Comparison of ENCODE assay signal across 8 mouse cellular contexts in the genomic region with DNA sequence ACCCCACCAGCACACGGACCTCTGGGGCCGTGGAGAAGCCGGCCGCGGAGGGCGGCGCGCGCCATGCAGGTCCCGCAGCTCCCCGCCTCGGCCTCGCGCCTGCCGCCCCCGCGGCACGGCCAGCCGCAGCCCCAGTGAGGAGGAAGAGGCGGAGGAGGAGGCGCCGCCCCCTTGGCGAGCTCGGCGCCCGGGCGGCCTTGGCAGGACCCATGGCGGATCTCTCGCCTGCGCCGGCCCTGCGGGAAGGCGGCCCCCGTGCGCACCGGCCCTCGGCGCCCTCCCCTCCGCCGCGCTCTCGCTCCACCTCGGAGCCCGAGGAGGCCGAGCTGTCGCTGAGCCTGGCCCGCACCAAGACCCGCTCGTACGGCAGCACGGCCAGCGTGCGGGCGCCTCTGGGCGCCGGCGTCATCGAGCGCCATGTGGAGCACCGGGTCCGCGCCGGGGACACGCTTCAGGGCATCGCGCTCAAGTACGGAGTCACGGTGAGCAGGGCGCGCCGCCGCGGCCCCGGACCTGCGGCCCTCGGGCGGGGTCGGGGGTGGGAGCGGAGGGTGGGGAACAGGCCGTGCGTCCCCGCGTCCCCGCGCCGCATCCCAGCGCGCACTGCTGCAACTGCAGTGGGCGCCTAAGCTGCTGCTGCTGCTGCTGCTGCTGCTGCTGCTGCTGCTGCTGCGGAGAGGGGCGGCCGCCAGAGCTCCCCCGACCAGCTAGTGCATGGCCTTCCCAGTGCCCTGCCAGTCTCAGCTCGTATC. TPM values are rescaled to one million over a fixed set of nuclear protein-coding genes. Genes with fewer than 3 reads are reported as not detected.
DNase-seq lines count a peak whose midpoint lies in the region; ATAC-seq and TF ChIP-seq lines count a peak whose summit lies in the region.

Gene Lysmd2, plus strand, starts transcription at position 186 of the 752 bp plus-strand sequence.

- peak within 1 kb of the TSS; percentile 95 for H3K9ac ChIP-seq in heart, embryonic 13.5 days
- H3K9ac ChIP-seq in kidney, postnatal 0 days (ENCODE audit: low read depth, low read length): peak within 1 kb of the TSS; percentile 85
- peak within 1 kb of the TSS; percentile 65 for H3K9ac ChIP-seq in liver, embryonic 12.5 days
- peak within 1 kb of the TSS; percentile 82 for H3K9ac ChIP-seq in neural tube, embryonic 11.5 days (ENCODE audit: low read length)

- H3K4me2 ChIP-seq in heart, embryonic 13.5 days: peak within 1 kb of the TSS; percentile 90
- H3K4me2 ChIP-seq in kidney, postnatal 0 days (ENCODE audit: low read length): peak within 1 kb of the TSS; percentile 92
- peak within 1 kb of the TSS; percentile 87 for H3K4me2 ChIP-seq in liver, embryonic 12.5 days
- H3K4me2 ChIP-seq in neural tube, embryonic 11.5 days (ENCODE audit: low read depth): peak within 1 kb of the TSS; percentile 88

- peaks cover 19% of the 10 kb centered on the region for H3K4me1 ChIP-seq in forebrain, embryonic 10.5 days
- H3K4me1 ChIP-seq in heart, embryonic 13.5 days: peaks cover 10% of the 10 kb centered on the region
- 0 out of 2 replicates have a peak, but pooled peaks cover 4% of the 10 kb centered on the region for H3K4me1 ChIP-seq in kidney, postnatal 0 days (replicated peaks; ENCODE audit: insufficient read depth, low read length)
- peaks cover 8% of the 10 kb centered on the region; the same call in 1 of the 2 replicates for H3K4me1 ChIP-seq in liver, embryonic 12.5 days
- no peaks in the 10 kb centered on the region for H3K4me1 ChIP-seq in neural tube, embryonic 11.5 days (ENCODE audit: control insufficient read depth, insufficient read depth, low read length)
- no peaks in the 10 kb centered on the region for H3K4me1 ChIP-seq in thymus, adult 2 months (replicated peaks; ENCODE audit: control insufficient read depth, insufficient read depth, low read length)

- peaks cover 20% of the 10 kb centered on the region for H3K27me3 ChIP-seq in forebrain, embryonic 10.5 days (ENCODE audit: poor library complexity, severe bottlenecking)
- H3K27me3 ChIP-seq in heart, embryonic 13.5 days (replicated peaks): peaks cover 15% of the 10 kb centered on the region
- no peaks in the 10 kb centered on the region; the same call in 1 of the 2 replicates for H3K27me3 ChIP-seq in kidney, postnatal 0 days (ENCODE audit: insufficient read depth, low read length)
- peaks cover 37% of the 10 kb centered on the region for H3K27me3 ChIP-seq in liver, embryonic 12.5 days (replicated peaks)
- H3K27me3 ChIP-seq in neural tube, embryonic 11.5 days (ENCODE audit: control insufficient read depth, insufficient read depth, low read length): no peaks in the 10 kb centered on the region
- peaks cover 2% of the 10 kb centered on the region; the same call in 1 of the 2 replicates for H3K27me3 ChIP-seq in thymus, adult 2 months (ENCODE audit: control insufficient read depth, insufficient read depth, low read length)

- no peak for TF ChIP-seq POLR2A in thymus, adult 2 months (IDR thresholded peaks at IDR 0.05; ENCODE audit: control insufficient read depth, extremely low read depth, insufficient read depth, low read length, poor library complexity)

- under 1% methylated on average over 93 of the region's 94 CpGs for WGBS in forebrain, embryonic 10.5 days
- under 1% methylated on average over 56 of the region's 94 CpGs for WGBS in heart, embryonic 13.5 days
- WGBS in kidney, postnatal 0 days: under 1% methylated on average over 72 of the region's 94 CpGs
- under 1% methylated on average over 80 of the region's 94 CpGs for WGBS in liver, embryonic 12.5 days (ENCODE audit: insufficient replicate concordance)
- under 1% methylated on average over 37 of the region's 94 CpGs for WGBS in neural tube, embryonic 11.5 days
- WGBS in thymus, adult 2 months: 1% methylated on average over 94 of the region's 94 CpGs

- ATAC-seq in heart, embryonic 13.5 days (ENCODE audit: extremely low read depth, insufficient number of reproducible peaks, low FRiP score, low TSS enrichment): peak; percentile 76; the same call in 1 of the 2 replicates
- ATAC-seq in kidney, postnatal 0 days (replicated peaks; ENCODE audit: low FRiP score, low read depth): peak; percentile 88
- peak; percentile 74 for ATAC-seq in liver, embryonic 12.5 days
- ATAC-seq in neural tube, embryonic 11.5 days (ENCODE audit: insufficient read depth, low FRiP score, low TSS enrichment): peak; percentile 88

- peak; percentile 65 for DNase-seq in CD4-positive helper T cell, adult 2 months (ENCODE audit: low read depth, low spot score)
- DNase-seq in brain, adult 2 months (ENCODE audit: low read depth, low spot score): peak; percentile 89
- peak; percentile 67 for DNase-seq in forebrain, embryonic 10.5 days (ENCODE audit: extremely low spot score, low spot score)
- DNase-seq in kidney, postnatal 0 days (ENCODE audit: low spot score): peak; percentile 78
- DNase-seq in neural tube, embryonic 11.5 days (ENCODE audit: low spot score): peak; percentile 81
- DNase-seq in thymus, adult 2 months: peak; percentile 22

- TF ChIP-seq CTCF in kidney, postnatal 0 days (IDR thresholded peaks at IDR 0.05; ENCODE audit: low read depth): no peak
- TF ChIP-seq CTCF in thymus, adult 2 months (IDR thresholded peaks at IDR 0.05; ENCODE audit: borderline replicate concordance, control insufficient read depth, extremely low read depth, insufficient read depth, low read length, poor library complexity): no peak

- H3K4me3 ChIP-seq in forebrain, embryonic 10.5 days: peak within 1 kb of the TSS; percentile 86
- peak within 1 kb of the TSS; percentile 85 for H3K4me3 ChIP-seq in heart, embryonic 13.5 days
- peak within 1 kb of the TSS; percentile 83 for H3K4me3 ChIP-seq in kidney, postnatal 0 days (replicated peaks; ENCODE audit: low read depth, low read length)
- H3K4me3 ChIP-seq in liver, embryonic 12.5 days: peak within 1 kb of the TSS; percentile 65
- peak within 1 kb of the TSS; percentile 75 for H3K4me3 ChIP-seq in neural tube, embryonic 11.5 days (ENCODE audit: low read depth, low read length)
- peak within 1 kb of the TSS; percentile 72 for H3K4me3 ChIP-seq in thymus, adult 2 months (ENCODE audit: control insufficient read depth, insufficient read depth, low read length)

- H3K36me3 ChIP-seq in forebrain, embryonic 10.5 days (replicated peaks): no peaks in the 10 kb centered on the region
- H3K36me3 ChIP-seq in heart, embryonic 13.5 days: no peaks in the 10 kb centered on the region
- H3K36me3 ChIP-seq in kidney, postnatal 0 days (ENCODE audit: insufficient read depth, low read length): no peaks in the 10 kb centered on the region
- no peaks in the 10 kb centered on the region for H3K36me3 ChIP-seq in liver, embryonic 12.5 days
- H3K36me3 ChIP-seq in neural tube, embryonic 11.5 days (ENCODE audit: control insufficient read depth, insufficient read depth, low read length): no peaks in the 10 kb centered on the region
- no peaks in the 10 kb centered on the region for H3K36me3 ChIP-seq in thymus, adult 2 months (ENCODE audit: control insufficient read depth, insufficient read depth, low read length)

- H3K9me3 ChIP-seq in forebrain, embryonic 10.5 days: no peaks in the 10 kb centered on the region
- no peaks in the 10 kb centered on the region for H3K9me3 ChIP-seq in heart, embryonic 13.5 days
- H3K9me3 ChIP-seq in kidney, postnatal 0 days (replicated peaks; ENCODE audit: low read length): no peaks in the 10 kb centered on the region
- no peaks in the 10 kb centered on the region for H3K9me3 ChIP-seq in liver, embryonic 12.5 days (replicated peaks)
- H3K9me3 ChIP-seq in neural tube, embryonic 11.5 days (ENCODE audit: control insufficient read depth, low read length): no peaks in the 10 kb centered on the region

- H3K27ac ChIP-seq in forebrain, embryonic 10.5 days: peak within 1 kb of the TSS; percentile 95
- peak within 1 kb of the TSS; percentile 72 for H3K27ac ChIP-seq in heart, embryonic 13.5 days (replicated peaks)
- H3K27ac ChIP-seq in kidney, postnatal 0 days: peak within 1 kb of the TSS; percentile 82
- peak within 1 kb of the TSS; percentile 49 for H3K27ac ChIP-seq in liver, embryonic 12.5 days
- peak within 1 kb of the TSS; percentile 67 for H3K27ac ChIP-seq in neural tube, embryonic 11.5 days (ENCODE audit: low read depth, low read length)
- no peak within 1 kb of the TSS for H3K27ac ChIP-seq in thymus, adult 2 months (ENCODE audit: control insufficient read depth, insufficient read depth, low read length)

RNA-seq across cellular contexts. Expression of gene Lysmd2, which starts in this region (rescaled TPM):
- 8.9 and 11.4 TPM in 2 replicates for polyA plus RNA-seq in forebrain, embryonic 10.5 days (2016; fragmentation: Nextera tagmentation; extraction: Ambion mirVana)
- 16.2 and 16.9 TPM in 2 replicates for polyA plus RNA-seq in heart, embryonic 13.5 days (2015; fragmentation: Nextera tagmentation; extraction: Ambion mirVana)
- polyA plus RNA-seq in kidney, postnatal 0 days (2015; fragmentation: Nextera tagmentation; extraction: Ambion mirVana): 31.4 and 34.7 TPM in 2 replicates
- polyA plus RNA-seq in liver, embryonic 12.5 days (2016; fragmentation: Nextera tagmentation; extraction: Ambion mirVana): 6.0 and 6.4 TPM in 2 replicates
- 15.9 and 16.6 TPM in 2 replicates for polyA plus RNA-seq in neural tube, embryonic 11.5 days (2014; fragmentation: Nextera tagmentation; extraction: Ambion mirVana)
- 13.6 and 16.4 TPM in 2 replicates for polyA plus RNA-seq in thymus, adult 2 months (2012; rRNA removed)

Comparison
In these comparisons a context has a peak if more than half of its experiments do, and no peak if none do; other contexts are left out.
1. DNase-seq: peak in every context shown above with its lines; median percentile 89 in brain, adult 2 months; 81 in neural tube, embryonic 11.5 days; 78 in kidney, postnatal 0 days; 67 in forebrain, embryonic 10.5 days; 65 in CD4-positive helper T cell, adult 2 months; 22 in thymus, adult 2 months.